Mouse (Mus musculus) adrenal gland, postnatal 10 days (tissue): Measurements from ENCODE around the gene A130010J15Rik. TPM values are rescaled to one million over a fixed set of nuclear protein-coding genes. Genes with fewer than 3 reads are reported as not detected.

Experiments used
- DNase-seq: peaks from one replicate; pipeline ENCODE4 v3.0.0; 2021; ENCODE audit warnings: mixed read lengths
- total RNA-seq, 2 experiments: library from RNA; stranded (reverse); gene quantifications; 2 replicates each; pipeline ENCODE4 v1.2.3; 2021

The A130010J15Rik gene
- total RNA-seq, 2 experiments from 2014 or later: 3.4 to 4.8 TPM

DNA sequence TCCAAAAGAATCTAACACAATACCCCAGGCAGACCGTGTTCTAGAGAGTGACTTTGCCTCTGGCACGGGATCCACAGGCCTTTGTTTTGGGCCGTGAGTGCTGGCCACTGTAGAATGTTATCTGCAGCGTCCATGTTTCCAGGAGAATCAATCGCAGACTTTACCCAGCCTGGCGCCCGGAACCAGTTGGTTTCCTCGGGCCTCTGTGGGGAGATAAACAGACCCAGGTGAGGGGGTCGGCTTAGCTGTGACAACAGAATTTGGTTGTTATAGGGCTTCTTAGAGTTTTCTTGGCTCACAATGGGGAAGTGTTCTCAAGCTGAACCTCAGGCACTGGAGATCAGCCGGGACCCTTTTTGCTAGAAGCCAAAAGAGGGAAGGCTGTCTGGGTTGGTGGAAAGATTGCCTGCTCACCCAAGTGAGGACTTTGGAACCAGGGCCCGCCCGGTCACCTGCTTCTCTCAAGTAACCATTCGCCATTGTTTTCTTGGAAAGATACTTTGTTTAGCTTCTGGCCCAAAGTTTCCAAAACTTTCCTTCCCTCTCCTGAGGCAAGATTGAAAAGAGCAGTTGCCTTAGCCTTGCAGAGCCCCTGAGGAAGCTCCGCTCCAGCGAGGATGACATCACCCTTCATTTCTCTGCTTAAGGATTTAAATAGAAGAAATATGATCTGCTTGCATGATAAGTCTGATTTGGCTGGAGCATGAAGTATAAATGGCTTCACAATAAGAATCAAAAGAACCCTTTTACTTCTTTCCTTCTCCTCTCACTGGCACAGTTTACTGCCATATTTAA, 11.3 kb upstream of the A130010J15Rik start:
- DNase-seq: no peak

DNA sequence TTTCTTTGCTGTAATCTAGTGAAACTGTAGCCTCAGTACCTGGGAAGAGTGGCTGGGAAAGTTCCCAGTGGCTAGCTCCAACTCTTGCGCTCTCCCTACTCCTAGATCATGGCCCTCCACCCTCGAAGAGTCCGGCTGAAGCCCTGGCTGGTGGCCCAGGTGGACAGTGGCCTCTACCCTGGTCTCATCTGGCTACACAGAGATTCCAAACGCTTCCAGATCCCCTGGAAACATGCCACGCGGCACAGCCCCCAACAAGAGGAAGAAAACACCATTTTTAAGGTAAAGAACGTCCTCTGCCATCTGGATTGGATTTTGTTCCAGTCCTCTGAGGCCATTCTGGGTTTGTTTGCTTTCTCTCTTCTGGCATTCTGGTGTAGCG, 10.7 kb upstream of the A130010J15Rik start:
- DNase-seq: no peak

DNA sequence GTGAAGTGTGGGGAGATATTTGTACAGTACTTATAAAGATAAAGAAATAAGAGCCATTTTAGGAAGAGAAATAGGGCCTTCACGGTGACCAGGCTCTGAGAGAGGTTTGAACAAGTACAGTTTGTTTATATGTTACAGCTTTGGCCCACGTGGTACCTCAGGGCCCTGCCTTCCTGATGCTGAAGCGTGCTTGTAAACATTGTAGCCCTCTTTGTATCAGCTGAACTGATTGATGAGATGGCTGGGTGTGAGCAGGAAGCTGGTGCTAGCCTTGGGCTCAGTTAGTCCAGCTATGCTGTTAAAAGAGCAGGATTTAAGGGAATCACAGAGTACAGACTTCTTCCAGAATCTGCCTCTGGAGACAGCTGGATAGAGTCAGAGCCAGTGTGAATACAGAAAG, 8.7 kb upstream of the A130010J15Rik start:
- no peak for DNase-seq

DNA sequence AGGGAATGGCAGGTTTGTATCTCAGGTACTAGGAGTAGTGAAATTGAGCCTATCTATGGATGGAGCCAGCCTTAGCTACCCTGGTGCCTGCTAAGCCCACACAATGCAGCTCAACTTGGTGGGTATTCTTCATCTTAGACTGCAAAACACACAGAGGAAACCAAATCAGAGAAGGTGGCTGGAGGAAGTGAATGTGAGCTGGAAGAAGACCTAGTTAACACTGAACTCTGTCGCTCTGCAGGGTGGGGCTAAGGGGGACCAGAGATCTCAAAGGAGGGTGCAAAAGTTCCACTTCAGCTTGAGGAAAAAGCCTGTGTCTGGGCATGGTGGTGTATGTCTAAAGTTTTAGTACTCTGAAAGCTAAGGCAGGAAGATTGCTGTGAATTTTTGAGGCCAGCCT, 8.2 kb upstream of the A130010J15Rik start:
- no peak for DNase-seq

DNA sequence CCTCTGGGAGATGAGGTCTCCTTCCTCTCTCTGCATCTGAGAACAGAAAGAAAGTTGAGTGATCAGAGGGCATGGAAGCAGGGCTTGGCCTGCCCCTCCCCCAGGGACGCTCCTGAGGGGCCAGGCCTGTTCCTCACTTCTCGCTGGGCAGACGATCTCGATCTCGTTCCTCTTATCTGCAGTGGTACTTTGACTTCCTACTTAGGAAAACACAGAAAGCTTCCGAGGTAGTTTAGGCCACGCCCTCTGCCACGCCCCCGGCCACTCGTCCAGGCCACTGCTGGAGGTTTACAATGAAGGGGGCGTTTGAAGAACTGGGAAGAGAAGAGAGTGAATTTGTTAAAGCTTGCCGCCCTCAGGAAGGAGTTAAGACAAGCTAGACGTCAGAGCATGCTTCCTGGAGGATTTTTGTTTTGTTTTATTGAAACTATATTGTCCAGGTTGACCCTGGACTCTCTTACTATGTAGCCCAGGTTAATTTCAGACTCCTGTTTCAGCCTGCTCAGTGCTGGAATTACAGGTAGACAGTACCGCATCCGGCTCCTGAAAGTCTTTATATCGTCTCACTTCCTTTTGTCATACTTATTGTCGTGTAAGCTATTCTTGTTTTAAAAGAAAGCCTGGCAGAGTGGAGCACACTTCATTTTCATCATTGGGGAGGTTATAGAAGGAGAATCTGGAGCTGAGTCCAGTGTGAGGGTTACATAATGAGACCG, 7.4 kb upstream of the A130010J15Rik start:
- peak; percentile 72 for DNase-seq

DNA sequence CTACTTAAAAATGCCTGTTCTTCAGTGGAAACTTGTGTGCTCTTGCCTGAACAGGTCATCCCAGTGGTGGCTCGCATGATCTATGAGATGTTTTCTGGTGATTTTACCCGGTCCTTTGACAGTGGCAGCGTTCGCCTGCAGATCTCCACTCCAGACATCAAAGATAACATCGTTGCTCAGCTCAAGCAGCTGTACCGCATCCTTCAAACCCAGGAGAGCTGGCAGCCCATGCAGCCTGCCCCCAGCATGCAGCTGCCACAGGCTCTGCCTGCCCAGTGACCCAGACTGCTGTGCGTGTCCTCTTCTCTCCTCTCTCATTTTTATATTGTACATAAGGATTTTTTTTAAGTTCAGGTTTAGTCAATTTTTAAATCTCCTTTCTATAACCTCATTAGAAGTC, 1.4 kb downstream of the A130010J15Rik start:
- no peak for DNase-seq

- no peak for DNase-seq
Observed at GRCm38 (mm10) chr1:193169856-193170255, 2.0 kb downstream of the A130010J15Rik start.

GRCm38 (mm10) chr1:193172991-193173809, 5.4 kb downstream of the A130010J15Rik start:
- peak; percentile 96 for DNase-seq

GRCm38 (mm10) chr1:193173810-193174129, 5.9 kb downstream of the A130010J15Rik start:
- DNase-seq: no peak

DNA sequence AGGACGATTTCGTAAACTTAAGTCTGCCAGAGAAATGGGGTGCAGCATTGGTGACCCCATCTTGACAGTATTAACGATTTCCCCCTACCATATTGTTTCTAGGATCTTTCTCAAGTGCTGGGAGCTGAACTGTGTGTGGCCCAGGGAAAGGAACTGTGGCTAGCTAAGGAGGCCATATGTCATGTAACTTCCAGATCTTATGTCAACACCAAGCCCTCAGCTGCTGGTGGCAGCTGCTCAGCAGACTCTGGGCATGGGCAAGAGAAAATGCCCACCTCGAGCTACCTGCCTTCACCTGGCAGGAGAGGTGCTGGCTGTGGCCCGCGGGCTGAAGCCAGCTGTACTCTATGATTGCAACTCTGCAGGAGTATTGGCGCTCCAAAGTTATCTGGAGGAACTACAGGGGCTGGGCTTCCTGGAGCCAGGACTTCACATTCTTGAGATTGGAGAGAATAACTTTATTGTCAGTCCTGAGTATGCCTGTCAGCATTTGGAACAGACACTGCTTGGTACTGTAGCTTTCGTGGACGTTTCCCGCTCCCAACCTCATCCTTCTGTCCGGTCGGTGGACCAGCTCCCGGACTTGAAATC, 6.4 kb downstream of the A130010J15Rik start:
- DNase-seq: no peak

DNA sequence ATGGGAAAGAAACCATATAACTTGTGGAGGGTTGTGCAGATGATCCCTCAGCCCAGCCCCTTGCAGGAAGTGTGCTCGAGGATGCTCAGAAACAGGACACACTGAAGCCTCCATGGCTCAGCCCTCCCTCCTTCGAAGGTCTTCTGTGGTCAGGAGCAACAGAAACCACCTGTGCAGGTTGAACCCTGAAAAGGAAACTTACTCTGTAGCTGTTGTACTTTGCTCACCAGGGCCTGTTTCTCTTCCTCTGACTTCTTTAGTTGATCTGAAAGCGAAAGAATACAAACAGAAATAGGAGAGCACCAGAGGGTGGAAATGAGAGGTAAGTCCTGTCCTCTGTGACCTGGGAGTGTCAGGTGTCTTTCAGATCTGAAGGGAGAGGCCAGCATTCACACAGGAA, 13.3 kb downstream of the A130010J15Rik start:
- no peak for DNase-seq

GRCm38 (mm10) chr1:193188257-193188656, 20.4 kb downstream of the A130010J15Rik start:
- DNase-seq: no peak

DNA sequence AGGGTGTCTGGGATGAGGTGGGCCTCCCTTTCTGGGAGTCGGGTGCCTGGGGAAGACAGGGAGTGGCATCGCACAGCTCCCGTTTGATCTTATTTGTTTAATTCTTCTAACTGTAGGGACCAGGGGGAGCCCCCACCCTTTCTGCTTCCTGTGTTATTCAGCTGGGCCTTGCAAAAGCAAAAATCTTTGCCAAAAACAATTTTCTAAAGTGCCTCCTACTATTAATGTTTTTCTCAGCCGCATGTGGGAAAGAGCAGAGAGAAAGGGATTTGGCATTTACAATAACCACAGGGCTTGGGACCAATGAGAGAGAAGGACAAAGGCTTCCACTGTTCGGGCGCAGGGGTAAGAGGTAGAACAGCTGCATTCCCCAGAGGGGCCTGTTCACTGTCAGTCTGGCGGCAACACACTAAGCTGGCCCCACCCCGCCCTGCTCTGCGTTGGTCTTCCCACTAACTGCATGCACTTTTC, 21.3 kb downstream of the A130010J15Rik start:
- peak; percentile 43 for DNase-seq

- no peak for DNase-seq
Observed at GRCm38 (mm10) chr1:193189771-193190170, 21.9 kb downstream of the A130010J15Rik start.

GRCm38 (mm10) chr1:193191675-193192283, 23.9 kb downstream of the A130010J15Rik start:
- DNase-seq: no peak

GRCm38 (mm10) chr1:193194416-193195140, 26.7 kb downstream of the A130010J15Rik start:
- DNase-seq: no peak

DNA sequence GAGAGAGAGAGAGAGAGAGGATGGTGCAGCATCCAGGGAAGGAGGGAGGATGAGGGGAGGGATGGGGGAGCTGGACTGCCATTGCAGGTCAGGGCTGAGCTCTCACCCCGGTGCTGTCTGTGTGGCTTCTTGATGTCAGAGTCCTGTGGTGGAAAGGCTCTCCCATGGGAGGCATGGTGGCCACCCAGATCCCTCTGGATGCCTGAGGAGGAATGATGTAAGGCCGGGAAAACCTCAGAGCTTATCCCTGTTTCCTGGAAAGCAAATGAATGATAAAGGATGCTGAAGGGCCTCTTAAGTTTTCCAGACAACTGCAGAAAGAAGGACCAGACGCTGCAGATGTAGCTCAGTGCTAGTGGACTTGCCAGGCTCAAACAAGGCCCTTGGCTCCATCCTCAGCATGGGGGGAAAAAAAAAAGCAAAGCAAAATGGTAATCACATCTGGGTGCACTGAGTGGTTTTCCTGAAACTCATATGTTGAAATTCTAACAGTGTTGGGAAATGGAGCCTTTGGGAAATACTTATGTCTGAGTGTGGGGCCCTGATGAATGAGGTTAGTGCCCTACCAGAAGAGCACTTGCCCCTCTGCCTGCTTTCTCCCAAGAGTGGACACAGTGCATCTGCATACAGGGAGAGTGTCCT, 27.4 kb downstream of the A130010J15Rik start:
- no peak for DNase-seq

GRCm38 (mm10) chr1:193197494-193198205, 29.8 kb downstream of the A130010J15Rik start:
- no peak for DNase-seq

DNA sequence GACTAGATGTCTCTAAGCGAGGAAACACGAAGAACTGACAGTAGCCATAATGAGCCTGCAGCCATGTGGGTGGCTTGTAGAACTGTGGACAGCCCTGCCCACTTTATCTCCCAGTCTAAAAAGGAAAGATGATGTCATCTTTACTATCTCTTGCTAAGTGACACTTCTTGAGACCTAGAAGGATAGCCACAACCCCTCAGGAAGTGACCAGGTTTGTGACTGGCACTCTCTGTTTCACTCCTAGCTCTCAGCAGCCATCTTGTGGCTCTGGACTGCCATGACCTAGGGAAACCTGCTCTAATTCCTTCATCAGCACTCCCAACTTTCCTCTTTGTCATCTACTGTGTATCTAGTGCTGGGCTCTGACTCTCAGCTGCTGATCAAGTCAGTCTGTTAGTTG, 30.5 kb downstream of the A130010J15Rik start:
- DNase-seq: no peak
